In genomic region chr3:142282706-142283105, GRCm38 (mm10) we compare ENCODE assay signal across 7 mouse cellular contexts.
DNase-seq lines count a peak whose midpoint lies in the region; ATAC-seq lines count a peak whose summit lies in the region.

No protein-coding gene starts in this region.

- ATAC-seq in inflammation-experienced regulatory T-cells, adult 6 months: peak; percentile 93
- peak; percentile 94 for ATAC-seq in megakaryocyte, adult 5-6 weeks (ENCODE audit: poor library complexity, severe bottlenecking)

- peak; percentile 60 for DNase-seq in ZHBTc4 (ENCODE audit: low read depth, low spot score)
- DNase-seq in cerebellum, postnatal 10 days: peak; percentile 78
- peak; percentile 49 to 61 for DNase-seq in frontal cortex, postnatal 10 days (ENCODE audit: low spot score in 2 of 2)
- DNase-seq in left cerebral cortex, adult 9 months (ENCODE audit: low spot score in 2 of 2): peak; percentile 33 to 81
- peak; percentile 82 to 83 for DNase-seq in right cerebral cortex, postnatal 10 days (ENCODE audit: low spot score in 2 of 2)

Comparison
In these comparisons a context has a peak if more than half of its experiments do, and no peak if none do; other contexts are left out.
1. Peak in every context shown above with its lines: DNase-seq and ATAC-seq.